Mouse (Mus musculus) E14TG2a.4 (cell line): Measurements from ENCODE around the gene Rac3.

Experiments used
- CTCF ChIP-seq: conservative IDR thresholded peaks from 2 replicates; pipeline ENCODE4 v1.5.1; 2014; ENCODE audit warnings: low read length
- NANOG ChIP-seq: IDR thresholded peaks from 2 replicates; pipeline ENCODE4 v1.6.1; 2014; ENCODE audit warnings: borderline replicate concordance, low read length, mixed read lengths

GRCm38 (mm10) chr11:120751606-120752005 is 30.3 kb downstream of the Rac3 start:
- TF ChIP-seq CTCF (no peak), NANOG (no peak)
